Mouse (Mus musculus): ENCODE data around the gene Foxp1. TPM values are rescaled to one million over a fixed set of nuclear protein-coding genes. Genes with fewer than 3 reads are reported as not detected.

Gene Foxp1
- polyA plus RNA-seq, 1 experiment from 2014 or later, result 148 TPM

DNA sequence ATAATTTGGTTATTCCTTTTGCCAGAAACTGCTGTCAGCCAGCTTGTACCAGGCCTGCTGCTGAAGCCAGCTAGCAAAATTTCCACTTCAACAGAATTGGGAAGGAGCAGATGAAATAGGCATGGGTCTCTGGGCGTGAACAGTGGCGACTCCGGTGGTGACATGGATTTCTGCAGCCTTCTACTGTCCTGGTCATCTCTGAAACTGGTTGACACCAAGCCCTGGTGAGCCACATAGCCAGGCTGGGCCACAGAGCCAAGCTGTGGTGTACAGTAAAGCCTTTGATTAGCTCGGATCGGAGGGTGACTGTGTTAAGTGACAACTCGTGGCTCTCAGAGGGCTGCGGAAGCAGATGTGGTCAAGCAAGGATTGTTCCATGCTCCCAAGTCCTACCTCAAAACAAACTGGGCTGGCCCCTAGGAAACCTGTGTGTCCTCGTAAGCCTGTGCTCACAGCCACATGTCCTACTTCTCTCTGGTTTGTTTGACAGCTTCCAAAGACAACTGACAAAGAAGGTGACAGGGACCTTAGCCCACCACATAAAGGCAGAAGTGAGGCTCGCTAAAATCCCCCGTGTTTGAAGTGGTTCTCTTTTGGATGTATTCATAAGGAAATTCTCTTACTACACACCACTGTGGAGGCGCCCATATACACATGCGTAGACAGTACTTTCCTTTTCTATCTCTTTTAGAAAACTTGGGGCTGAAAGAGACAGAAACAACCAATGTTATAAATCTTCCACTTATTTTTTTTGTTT lies 36.5 kb downstream of the Foxp1 start:
- Histone ChIP-seq H3K9me3 (replicated peaks; ENCODE audit: control insufficient read depth, low read length) (no peaks in the 10 kb centered on the region), H3K4me1 (ENCODE audit: control insufficient read depth, insufficient read depth, low read length) (peaks cover 14% of the 10 kb centered on the region), H3K36me3 (replicated peaks; ENCODE audit: control insufficient read depth, insufficient read depth, low read depth, low read length) (no peaks in the 10 kb centered on the region), H3K27ac (replicated peaks; ENCODE audit: low read depth, low read length) (peak overlapping the region; percentile 43; the same call in 1 of the 2 replicates), H3K27me3 (ENCODE audit: control insufficient read depth, insufficient read depth, low read length) (no peaks in the 10 kb centered on the region), H3K9ac (replicated peaks; ENCODE audit: low read length) (no peak overlapping the region), H3K4me3 (ENCODE audit: low read depth, low read length) (no peak overlapping the region), H3K4me2 (ENCODE audit: low read depth, low read length) (no peak overlapping the region)
- no peak for ATAC-seq (replicated peaks; ENCODE audit: insufficient number of reproducible peaks, low FRiP score, low TSS enrichment, low read depth)
- DNase-seq (ENCODE audit: low spot score), result peak; percentile 27
- WGBS, result 74% methylated on average over 12 of the region's 12 CpGs

DNA sequence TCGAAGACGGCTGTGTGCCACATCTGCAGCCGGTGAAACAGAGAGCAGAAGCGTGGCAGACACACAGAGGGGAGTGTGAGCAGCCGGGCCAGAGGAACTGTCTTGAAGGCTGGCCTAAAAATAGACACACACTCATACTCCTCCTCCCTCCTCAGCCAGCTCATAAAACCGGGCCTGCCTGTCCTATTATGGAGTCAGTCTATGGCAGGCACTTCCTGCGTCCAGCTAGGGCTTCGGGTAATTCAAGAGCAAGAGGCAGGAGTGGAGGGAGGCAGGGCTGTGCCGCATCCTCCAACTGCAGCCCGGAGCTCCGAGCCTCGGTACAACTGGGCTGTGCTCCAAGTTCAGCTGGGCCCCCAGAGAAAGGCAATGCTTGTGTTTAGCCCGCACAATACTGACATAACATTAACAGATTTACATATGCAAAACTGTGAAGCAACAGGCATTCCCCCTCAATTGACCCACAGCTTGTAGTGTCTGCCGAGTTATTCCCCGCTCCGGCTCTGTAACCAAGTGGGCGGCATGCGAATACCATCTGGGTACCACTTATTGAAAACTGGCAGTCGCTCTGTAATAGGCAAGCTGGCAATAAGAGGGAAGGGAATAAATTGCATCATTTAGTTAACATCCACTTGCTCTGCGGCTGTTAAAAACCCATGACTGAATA lies 37.2 kb downstream of the Foxp1 start:
- peak overlapping the region; percentile 7 for H3K9ac ChIP-seq (replicated peaks; ENCODE audit: low read length)
- no peaks in the 10 kb centered on the region for H3K9me3 ChIP-seq (replicated peaks; ENCODE audit: control insufficient read depth, low read length)
- WGBS, result 35% methylated on average over 20 of the region's 20 CpGs
- peak; percentile 65 for ATAC-seq (replicated peaks; ENCODE audit: insufficient number of reproducible peaks, low FRiP score, low TSS enrichment, low read depth)
- DNase-seq (ENCODE audit: low spot score), result peak; percentile 72
- H3K27ac ChIP-seq (replicated peaks; ENCODE audit: low read depth, low read length), result peak overlapping the region; percentile 43
- peaks cover 14% of the 10 kb centered on the region for H3K4me1 ChIP-seq (ENCODE audit: control insufficient read depth, insufficient read depth, low read length)
- no peak overlapping the region for H3K4me3 ChIP-seq (ENCODE audit: low read depth, low read length)
- no peaks in the 10 kb centered on the region for H3K36me3 ChIP-seq (replicated peaks; ENCODE audit: control insufficient read depth, insufficient read depth, low read depth, low read length)
- peak overlapping the region; percentile 33 for H3K4me2 ChIP-seq (ENCODE audit: low read depth, low read length)
- no peaks in the 10 kb centered on the region for H3K27me3 ChIP-seq (ENCODE audit: control insufficient read depth, insufficient read depth, low read length)

GRCm38 (mm10) chr6:99484884-99485216 lies 37.7 kb downstream of the Foxp1 start:
- Histone ChIP-seq H3K4me2 (ENCODE audit: low read depth, low read length) (no peak overlapping the region), H3K4me3 (ENCODE audit: low read depth, low read length) (no peak overlapping the region), H3K27ac (replicated peaks; ENCODE audit: low read depth, low read length) (peak overlapping the region; percentile 43), H3K36me3 (replicated peaks; ENCODE audit: control insufficient read depth, insufficient read depth, low read depth, low read length) (no peaks in the 10 kb centered on the region), H3K9me3 (replicated peaks; ENCODE audit: control insufficient read depth, low read length) (no peaks in the 10 kb centered on the region), H3K4me1 (ENCODE audit: control insufficient read depth, insufficient read depth, low read length) (peaks cover 14% of the 10 kb centered on the region), H3K27me3 (ENCODE audit: control insufficient read depth, insufficient read depth, low read length) (no peaks in the 10 kb centered on the region), H3K9ac (replicated peaks; ENCODE audit: low read length) (peak overlapping the region; percentile 7)
- DNase-seq (ENCODE audit: low spot score), result no peak
- 31% methylated on average over 8 of the region's 8 CpGs for WGBS
- ATAC-seq (replicated peaks; ENCODE audit: insufficient number of reproducible peaks, low FRiP score, low TSS enrichment, low read depth), result no peak

GRCm38 (mm10) chr6:99484197-99484725 lies 38.3 kb downstream of the Foxp1 start:
- peaks cover 14% of the 10 kb centered on the region for H3K4me1 ChIP-seq (ENCODE audit: control insufficient read depth, insufficient read depth, low read length)

GRCm38 (mm10) chr6:99483556-99483955 lies 39.0 kb downstream of the Foxp1 start:
- ATAC-seq (replicated peaks; ENCODE audit: insufficient number of reproducible peaks, low FRiP score, low TSS enrichment, low read depth) (no peak), DNase-seq (ENCODE audit: low spot score) (peak; percentile 39)
- H3K9me3 ChIP-seq (replicated peaks; ENCODE audit: control insufficient read depth, low read length), result no peaks in the 10 kb centered on the region
- H3K9ac ChIP-seq (replicated peaks; ENCODE audit: low read length), result no peak overlapping the region
- H3K4me3 ChIP-seq (ENCODE audit: low read depth, low read length), result no peak overlapping the region
- no peak overlapping the region for H3K4me2 ChIP-seq (ENCODE audit: low read depth, low read length)
- no peaks in the 10 kb centered on the region for H3K36me3 ChIP-seq (replicated peaks; ENCODE audit: control insufficient read depth, insufficient read depth, low read depth, low read length)
- H3K27ac ChIP-seq (replicated peaks; ENCODE audit: low read depth, low read length), result no peak overlapping the region
- no peaks in the 10 kb centered on the region for H3K27me3 ChIP-seq (ENCODE audit: control insufficient read depth, insufficient read depth, low read length)
- peaks cover 14% of the 10 kb centered on the region for H3K4me1 ChIP-seq (ENCODE audit: control insufficient read depth, insufficient read depth, low read length)
- WGBS, result 44% methylated on average over 10 of the region's 10 CpGs

More at GRCm38 (mm10) chr6:99484197-99484725, 38.3 kb downstream of the Foxp1 start:
- H3K4me3 ChIP-seq (ENCODE audit: low read depth, low read length), result no peak overlapping the region
- ATAC-seq (replicated peaks; ENCODE audit: insufficient number of reproducible peaks, low FRiP score, low TSS enrichment, low read depth) (0 out of 2 replicates have a peak, but pooled peaks have one; percentile 57), DNase-seq (ENCODE audit: low spot score) (no peak)
- H3K36me3 ChIP-seq (replicated peaks; ENCODE audit: control insufficient read depth, insufficient read depth, low read depth, low read length), result no peaks in the 10 kb centered on the region
- H3K27me3 ChIP-seq (ENCODE audit: control insufficient read depth, insufficient read depth, low read length), result no peaks in the 10 kb centered on the region
- H3K9me3 ChIP-seq (replicated peaks; ENCODE audit: control insufficient read depth, low read length), result no peaks in the 10 kb centered on the region
- no peak overlapping the region for H3K4me2 ChIP-seq (ENCODE audit: low read depth, low read length)
- H3K27ac ChIP-seq (replicated peaks; ENCODE audit: low read depth, low read length), result no peak overlapping the region
- H3K9ac ChIP-seq (replicated peaks; ENCODE audit: low read length), result no peak overlapping the region
- 78% methylated on average over 7 of the region's 7 CpGs for WGBS

GRCm38 (mm10) chr6:99481568-99481967 lies 41.0 kb downstream of the Foxp1 start:
- no peak overlapping the region for H3K27ac ChIP-seq (replicated peaks; ENCODE audit: low read depth, low read length)
- H3K4me3 ChIP-seq (ENCODE audit: low read depth, low read length), result no peak overlapping the region
- no peaks in the 10 kb centered on the region for H3K9me3 ChIP-seq (replicated peaks; ENCODE audit: control insufficient read depth, low read length)
- no peak overlapping the region for H3K4me2 ChIP-seq (ENCODE audit: low read depth, low read length)
- no peak overlapping the region for H3K9ac ChIP-seq (replicated peaks; ENCODE audit: low read length)
- DNase-seq (ENCODE audit: low spot score) (no peak), ATAC-seq (replicated peaks; ENCODE audit: insufficient number of reproducible peaks, low FRiP score, low TSS enrichment, low read depth) (no peak)
- no peaks in the 10 kb centered on the region for H3K27me3 ChIP-seq (ENCODE audit: control insufficient read depth, insufficient read depth, low read length)
- WGBS, result 38% methylated on average over 7 of the region's 7 CpGs
- no peaks in the 10 kb centered on the region for H3K36me3 ChIP-seq (replicated peaks; ENCODE audit: control insufficient read depth, insufficient read depth, low read depth, low read length)
- peaks cover 14% of the 10 kb centered on the region for H3K4me1 ChIP-seq (ENCODE audit: control insufficient read depth, insufficient read depth, low read length)

GRCm38 (mm10) chr6:99478873-99479650 lies 43.5 kb downstream of the Foxp1 start:
- Histone ChIP-seq H3K4me2 (ENCODE audit: low read depth, low read length) (no peak overlapping the region), H3K27me3 (ENCODE audit: control insufficient read depth, insufficient read depth, low read length) (no peaks in the 10 kb centered on the region), H3K4me3 (ENCODE audit: low read depth, low read length) (no peak overlapping the region), H3K9ac (replicated peaks; ENCODE audit: low read length) (no peak overlapping the region), H3K4me1 (ENCODE audit: control insufficient read depth, insufficient read depth, low read length) (peaks cover 3% of the 10 kb centered on the region; the same call in 1 of the 2 replicates), H3K27ac (replicated peaks; ENCODE audit: low read depth, low read length) (no peak overlapping the region), H3K36me3 (replicated peaks; ENCODE audit: control insufficient read depth, insufficient read depth, low read depth, low read length) (no peaks in the 10 kb centered on the region), H3K9me3 (replicated peaks; ENCODE audit: control insufficient read depth, low read length) (no peaks in the 10 kb centered on the region)
- DNase-seq (ENCODE audit: low spot score) (no peak), ATAC-seq (replicated peaks; ENCODE audit: insufficient number of reproducible peaks, low FRiP score, low TSS enrichment, low read depth) (no peak)
- 82% methylated on average over 13 of the region's 13 CpGs for WGBS

Measured in embryonic facial prominence, embryonic 11.5 days (tissue).